Mouse (Mus musculus): Measurements from ENCODE around the gene Mcoln2. TPM values are rescaled to one million over a fixed set of nuclear protein-coding genes. Genes with fewer than 3 reads are reported as not detected.
A peak's percentile ranks its signal among the peaks of the same experiment; 100 is the strongest.

Gene Mcoln2
- polyA plus RNA-seq, 1 experiment from 2014 or later, result 0.51 TPM

DNA sequence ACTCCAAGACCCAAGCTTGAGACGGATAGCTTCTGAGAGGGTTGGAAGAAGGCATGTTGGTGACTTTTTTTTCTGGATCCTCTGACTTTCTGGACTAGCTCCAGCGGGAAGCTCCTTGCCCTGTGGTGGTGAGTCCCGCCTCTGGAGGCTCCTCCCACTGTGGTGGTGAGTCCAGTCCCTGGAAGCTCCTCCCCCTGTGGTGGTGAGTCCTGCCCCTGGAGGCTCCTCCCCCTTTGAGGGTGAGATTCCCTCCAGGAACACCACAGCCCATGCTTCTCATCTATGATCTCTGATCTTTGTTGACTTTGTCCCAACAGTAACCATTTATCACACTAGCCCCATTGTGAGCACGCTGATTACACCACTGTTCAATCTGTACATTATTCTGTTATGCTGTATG lies 12.6 kb downstream of the Mcoln2 start:
- Histone ChIP-seq H3K9ac (no peak overlapping the region), H3K27ac (no peak overlapping the region), H3K9me3 (0 out of 2 replicates have a peak, but pooled peaks cover 4% of the 10 kb centered on the region), H3K4me3 (no peak overlapping the region), H3K27me3 (peaks cover 21% of the 10 kb centered on the region), H3K4me1 (no peaks in the 10 kb centered on the region), H3K36me3 (no peaks in the 10 kb centered on the region), H3K4me2 (no peak overlapping the region)
- ATAC-seq (ENCODE audit: insufficient number of reproducible peaks, insufficient read depth, low FRiP score, low TSS enrichment, low read depth), result no peak
- 77% methylated on average over 4 of the region's 4 CpGs for WGBS

DNA sequence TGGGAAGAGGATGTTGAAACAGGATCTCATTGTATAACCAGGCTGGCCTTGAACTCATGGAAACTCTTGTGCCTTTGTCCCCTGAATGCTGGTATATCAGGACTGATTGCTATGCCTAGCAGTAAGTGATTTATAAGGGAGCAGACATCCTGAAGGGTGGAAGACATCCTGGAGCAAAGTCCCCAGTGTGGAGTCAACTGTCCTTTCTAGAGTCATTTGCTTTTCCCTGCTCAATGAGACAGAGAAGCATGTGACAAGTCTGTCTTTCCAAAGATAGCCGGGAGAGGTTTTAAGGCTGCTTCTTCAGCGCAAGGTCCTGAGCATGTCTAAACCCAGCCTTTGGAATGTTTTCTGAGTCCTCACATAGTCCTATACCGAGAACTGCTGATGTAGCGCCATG lies 19.7 kb downstream of the Mcoln2 start:
- Histone ChIP-seq H3K9ac (no peak overlapping the region), H3K4me1 (no peaks in the 10 kb centered on the region), H3K9me3 (no peaks in the 10 kb centered on the region), H3K4me3 (no peak overlapping the region), H3K27me3 (no peaks in the 10 kb centered on the region), H3K4me2 (no peak overlapping the region), H3K27ac (no peak overlapping the region), H3K36me3 (no peaks in the 10 kb centered on the region)
- 84% methylated on average over 4 of the region's 4 CpGs for WGBS
- ATAC-seq (ENCODE audit: insufficient number of reproducible peaks, insufficient read depth, low FRiP score, low TSS enrichment, low read depth), result no peak

DNA sequence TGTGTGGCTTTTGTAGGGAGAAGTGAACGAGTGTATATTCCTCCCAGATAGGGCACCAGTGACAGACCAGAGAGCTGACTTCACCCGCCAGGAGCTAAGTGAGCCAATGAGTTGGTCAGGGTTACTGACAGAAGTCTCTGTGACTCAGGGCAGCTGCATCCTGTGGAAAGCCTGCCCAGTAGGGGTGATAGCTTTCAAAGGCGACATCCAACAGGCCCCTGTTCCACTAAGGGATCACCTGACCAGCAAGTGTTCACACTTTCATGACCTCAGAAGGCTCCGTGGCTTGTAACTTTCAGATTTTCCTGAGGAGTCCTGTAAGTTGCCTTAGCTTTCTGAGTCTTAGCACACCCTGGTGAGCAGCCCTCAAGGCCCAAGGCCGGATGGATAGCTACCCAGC lies 23.4 kb downstream of the Mcoln2 start:
- H3K4me2 ChIP-seq, result no peak overlapping the region
- H3K36me3 ChIP-seq, result no peaks in the 10 kb centered on the region
- no peak overlapping the region for H3K27ac ChIP-seq
- H3K4me3 ChIP-seq, result no peak overlapping the region
- H3K4me1 ChIP-seq, result no peaks in the 10 kb centered on the region
- no peak overlapping the region for H3K9ac ChIP-seq
- no peaks in the 10 kb centered on the region for H3K9me3 ChIP-seq
- 80% methylated on average over 5 of the region's 5 CpGs for WGBS
- ATAC-seq (ENCODE audit: insufficient number of reproducible peaks, insufficient read depth, low FRiP score, low TSS enrichment, low read depth), result no peak
- no peaks in the 10 kb centered on the region for H3K27me3 ChIP-seq

DNA sequence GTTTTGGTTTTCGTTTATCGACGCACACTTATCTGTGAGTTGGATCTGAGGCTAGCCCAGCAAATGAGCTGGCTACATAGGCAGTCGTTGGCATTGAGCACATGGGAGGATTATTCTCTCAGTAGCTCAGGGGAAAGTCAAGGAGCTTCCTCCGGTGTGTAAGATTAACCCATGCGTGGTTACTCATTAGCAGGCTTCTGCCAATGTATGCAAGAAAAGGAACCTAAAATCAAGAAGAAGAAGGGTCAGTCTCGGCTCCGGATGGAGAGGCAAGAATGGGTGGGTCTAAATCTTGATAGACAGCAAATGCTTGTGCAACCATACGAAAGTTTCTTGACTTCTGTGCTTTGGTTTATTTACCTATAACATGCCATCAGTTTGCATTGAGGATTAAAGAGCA lies 24.6 kb downstream of the Mcoln2 start:
- no peak overlapping the region for H3K4me3 ChIP-seq
- ATAC-seq (ENCODE audit: insufficient number of reproducible peaks, insufficient read depth, low FRiP score, low TSS enrichment, low read depth), result no peak
- H3K27me3 ChIP-seq, result no peaks in the 10 kb centered on the region
- no peak overlapping the region for H3K4me2 ChIP-seq
- no peaks in the 10 kb centered on the region for H3K36me3 ChIP-seq
- H3K4me1 ChIP-seq, result no peaks in the 10 kb centered on the region
- WGBS, result 85% methylated on average over 9 of the region's 9 CpGs
- no peaks in the 10 kb centered on the region for H3K9me3 ChIP-seq
- H3K27ac ChIP-seq, result no peak overlapping the region
- H3K9ac ChIP-seq, result no peak overlapping the region

DNA sequence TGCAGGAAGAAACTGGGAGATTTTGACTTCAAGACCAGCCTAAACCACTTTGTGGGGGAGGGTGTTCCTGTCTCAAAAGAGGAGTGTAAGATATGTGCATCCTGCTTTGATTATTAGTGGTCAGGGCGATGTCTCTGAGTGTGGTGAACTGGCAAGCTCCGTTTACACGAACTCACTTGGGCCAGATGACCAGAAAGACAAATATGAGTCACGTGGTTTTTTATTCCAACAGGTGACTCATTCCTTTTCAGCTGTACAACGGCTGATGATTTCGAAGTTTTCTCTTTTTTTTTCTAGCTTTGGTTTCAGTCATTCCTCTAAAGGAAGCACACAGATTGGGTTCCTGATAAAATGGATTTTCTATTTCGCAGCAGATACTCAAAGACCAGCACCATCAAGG lies 27.7 kb downstream of the Mcoln2 start:
- no peak for ATAC-seq (ENCODE audit: insufficient number of reproducible peaks, insufficient read depth, low FRiP score, low TSS enrichment, low read depth)
- H3K4me2 ChIP-seq, result peak overlapping the region; percentile 59
- no peak overlapping the region for H3K27ac ChIP-seq

DNA sequence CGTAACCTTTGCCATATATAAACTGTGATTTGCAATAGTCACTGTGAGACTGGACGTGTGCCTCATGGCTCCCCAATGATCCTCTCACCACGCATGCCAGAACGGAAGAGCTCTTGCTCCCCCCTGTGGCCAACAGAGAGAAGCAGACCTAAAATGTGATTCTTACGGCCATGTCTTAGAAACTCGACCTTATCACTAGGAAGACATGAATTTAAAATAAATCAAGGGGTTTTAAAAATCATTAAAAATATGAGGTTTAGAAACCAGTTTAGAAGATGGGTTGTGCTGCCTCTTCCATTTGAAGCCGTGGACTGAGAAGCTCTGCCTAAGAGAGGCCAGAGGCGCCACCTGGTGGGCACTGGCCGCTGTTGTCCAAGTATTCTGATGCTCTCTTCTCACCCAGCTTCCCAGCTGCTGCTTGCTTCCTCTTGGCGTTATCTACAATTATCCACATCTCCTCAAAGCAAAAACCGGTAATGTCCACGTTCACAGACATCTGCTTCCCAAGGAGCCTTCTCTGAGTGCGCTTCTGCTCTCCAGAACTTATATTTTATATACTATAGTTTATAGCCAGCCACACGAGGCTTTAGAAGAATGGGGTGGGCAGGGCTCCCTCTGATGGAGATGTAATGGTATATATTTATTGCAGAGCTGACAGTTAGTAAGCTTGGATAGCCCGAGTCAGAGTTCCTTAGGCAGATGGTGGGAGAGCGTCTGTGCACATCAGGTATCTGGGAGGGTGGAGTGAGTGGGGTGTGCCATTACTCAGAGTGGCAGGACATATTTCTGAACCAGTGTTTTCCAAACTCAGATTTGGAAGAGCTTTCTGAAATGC lies 28.3 kb downstream of the Mcoln2 start:
- ATAC-seq (ENCODE audit: insufficient number of reproducible peaks, insufficient read depth, low FRiP score, low TSS enrichment, low read depth), result no peak
- Histone ChIP-seq H3K4me2 (peak overlapping the region; percentile 59), H3K9me3 (no peaks in the 10 kb centered on the region), H3K4me3 (peak overlapping the region; percentile 27), H3K9ac (no peak overlapping the region; the same call in 1 of the 2 replicates), H3K36me3 (no peaks in the 10 kb centered on the region), H3K27ac (no peak overlapping the region), H3K27me3 (no peaks in the 10 kb centered on the region), H3K4me1 (no peaks in the 10 kb centered on the region)
- WGBS, result 4% methylated on average over 16 of the region's 16 CpGs

More for the DNA sequence above, 27.7 kb downstream of the Mcoln2 start:
- no peaks in the 10 kb centered on the region for H3K27me3 ChIP-seq
- 73% methylated on average over 7 of the region's 7 CpGs for WGBS
- no peaks in the 10 kb centered on the region for H3K9me3 ChIP-seq
- no peak overlapping the region for H3K9ac ChIP-seq
- H3K4me1 ChIP-seq, result no peaks in the 10 kb centered on the region
- no peak overlapping the region for H3K4me3 ChIP-seq
- no peaks in the 10 kb centered on the region for H3K36me3 ChIP-seq

DNA sequence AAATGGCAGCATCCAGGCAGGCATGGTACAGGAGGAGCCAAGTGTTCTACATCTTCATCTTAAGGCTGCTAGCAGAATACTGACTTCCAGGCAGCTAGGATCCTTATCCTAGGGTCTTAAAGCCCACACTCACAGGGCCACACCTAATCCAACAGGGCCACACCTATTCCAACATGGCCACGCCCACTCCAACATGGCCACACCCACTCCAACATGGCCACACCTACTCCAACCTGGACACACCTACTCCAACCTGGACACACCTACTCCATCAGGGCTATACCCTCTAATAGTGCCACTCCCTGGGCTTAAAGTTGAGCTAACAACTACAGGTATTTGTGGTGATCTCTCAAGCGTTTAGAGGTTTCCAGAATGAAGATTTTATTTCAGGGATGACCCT lies 30.7 kb downstream of the Mcoln2 start:
- H3K4me1 ChIP-seq, result no peaks in the 10 kb centered on the region
- no peak for ATAC-seq (ENCODE audit: insufficient number of reproducible peaks, insufficient read depth, low FRiP score, low TSS enrichment, low read depth)
- H3K9ac ChIP-seq, result no peak overlapping the region
- no peaks in the 10 kb centered on the region for H3K9me3 ChIP-seq
- no peak overlapping the region for H3K27ac ChIP-seq
- 0 out of 2 replicates have a peak, but pooled peaks cover 10% of the 10 kb centered on the region for H3K27me3 ChIP-seq
- no peak overlapping the region for H3K4me3 ChIP-seq
- no peaks in the 10 kb centered on the region for H3K36me3 ChIP-seq
- H3K4me2 ChIP-seq, result no peak overlapping the region
- WGBS, result 33% methylated on average over 2 of the region's 2 CpGs

DNA sequence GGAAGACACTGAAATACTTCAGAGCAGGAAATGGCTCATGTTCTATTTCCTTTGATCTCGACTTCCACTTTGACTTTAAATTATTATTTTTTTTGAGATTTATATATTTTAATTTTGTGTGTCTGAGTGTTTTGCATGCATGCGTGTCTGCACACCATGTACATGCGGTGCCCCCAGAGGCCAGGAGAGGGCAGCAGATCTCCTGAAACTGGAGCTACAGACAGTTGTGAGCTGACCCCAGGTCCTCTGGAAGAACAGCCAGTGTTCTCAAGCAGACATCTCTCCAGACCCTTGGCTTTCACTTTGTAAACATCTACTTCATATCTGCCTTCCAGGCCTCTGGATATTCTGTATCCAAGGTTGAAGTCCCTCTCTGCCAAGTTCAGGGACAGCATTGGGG lies 31.4 kb downstream of the Mcoln2 start:
- Histone ChIP-seq H3K27me3 (peaks cover 13% of the 10 kb centered on the region; the same call in 1 of the 2 replicates), H3K9ac (no peak overlapping the region), H3K9me3 (no peaks in the 10 kb centered on the region), H3K4me3 (no peak overlapping the region), H3K4me1 (no peaks in the 10 kb centered on the region), H3K4me2 (no peak overlapping the region), H3K27ac (no peak overlapping the region), H3K36me3 (no peaks in the 10 kb centered on the region)
- no peak for ATAC-seq (ENCODE audit: insufficient number of reproducible peaks, insufficient read depth, low FRiP score, low TSS enrichment, low read depth)
- WGBS, result 33% methylated on average over 3 of the region's 3 CpGs

DNA sequence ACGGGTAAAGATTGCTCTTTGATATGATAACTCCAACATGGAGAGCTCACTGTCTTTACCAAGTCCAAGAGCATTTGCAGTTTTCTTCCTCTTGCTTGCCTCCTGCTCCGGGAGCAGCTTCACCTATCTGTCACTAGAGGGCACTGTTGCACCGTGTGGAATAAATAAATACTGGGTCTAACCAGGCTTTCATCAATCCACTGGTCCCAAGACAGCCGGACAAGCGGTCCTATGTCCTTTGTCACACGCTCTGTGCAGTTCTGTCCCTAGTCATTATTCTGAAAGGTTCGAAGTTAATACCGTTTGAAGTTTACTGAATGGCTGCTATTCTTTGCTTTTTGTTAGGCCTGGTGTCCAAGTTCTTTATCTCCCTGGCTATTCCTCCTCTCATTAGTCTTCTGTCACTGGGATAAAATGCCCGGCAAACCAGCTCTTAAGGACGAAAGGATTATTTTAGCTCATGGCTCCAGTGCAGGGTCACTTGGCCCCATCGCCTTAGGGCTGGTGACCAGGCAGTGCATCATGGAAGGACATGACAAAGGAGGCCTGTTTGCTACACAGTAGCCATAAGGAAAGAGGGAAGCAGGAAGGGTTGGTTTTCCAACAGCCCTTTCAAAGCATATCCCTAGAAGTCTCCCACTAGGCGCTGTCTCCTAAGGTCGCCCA lies 35.5 kb downstream of the Mcoln2 start:
- Histone ChIP-seq H3K9ac (no peak overlapping the region), H3K4me3 (no peak overlapping the region), H3K36me3 (no peaks in the 10 kb centered on the region), H3K27me3 (peaks cover 13% of the 10 kb centered on the region; the same call in 1 of the 2 replicates), H3K4me1 (no peaks in the 10 kb centered on the region), H3K4me2 (no peak overlapping the region), H3K9me3 (peaks cover 4% of the 10 kb centered on the region; the same call in 1 of the 2 replicates), H3K27ac (no peak overlapping the region)
- WGBS, result 20% methylated on average over 13 of the region's 13 CpGs
- ATAC-seq (ENCODE audit: insufficient number of reproducible peaks, insufficient read depth, low FRiP score, low TSS enrichment, low read depth), result no peak

DNA sequence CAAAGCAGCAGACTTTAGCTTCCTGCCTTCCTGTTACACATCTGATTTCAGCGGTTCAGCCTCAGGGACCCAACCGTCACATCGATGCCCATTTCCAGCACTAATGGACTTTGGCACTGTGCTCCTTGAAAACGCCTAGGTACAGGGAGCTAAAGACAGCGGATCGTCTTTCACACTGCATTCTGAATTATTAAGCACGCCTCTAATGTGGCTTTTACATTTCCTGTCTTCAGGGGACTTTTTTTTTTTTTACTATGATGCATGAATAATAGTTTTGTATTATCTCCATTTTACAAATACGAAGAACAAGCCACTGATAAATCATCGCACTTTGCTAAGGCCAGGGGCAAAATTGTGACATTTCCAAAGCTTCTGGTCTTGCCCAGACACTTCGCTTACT lies 36.4 kb downstream of the Mcoln2 start:
- no peak overlapping the region for H3K9ac ChIP-seq
- ATAC-seq (ENCODE audit: insufficient number of reproducible peaks, insufficient read depth, low FRiP score, low TSS enrichment, low read depth), result no peak
- no peak overlapping the region for H3K4me3 ChIP-seq
- peaks cover 4% of the 10 kb centered on the region; the same call in 1 of the 2 replicates for H3K9me3 ChIP-seq
- H3K36me3 ChIP-seq, result no peaks in the 10 kb centered on the region
- no peaks in the 10 kb centered on the region for H3K4me1 ChIP-seq
- H3K4me2 ChIP-seq, result no peak overlapping the region
- H3K27ac ChIP-seq, result no peak overlapping the region
- WGBS, result 62% methylated on average over 10 of the region's 10 CpGs
- peaks cover 13% of the 10 kb centered on the region; the same call in 1 of the 2 replicates for H3K27me3 ChIP-seq

DNA sequence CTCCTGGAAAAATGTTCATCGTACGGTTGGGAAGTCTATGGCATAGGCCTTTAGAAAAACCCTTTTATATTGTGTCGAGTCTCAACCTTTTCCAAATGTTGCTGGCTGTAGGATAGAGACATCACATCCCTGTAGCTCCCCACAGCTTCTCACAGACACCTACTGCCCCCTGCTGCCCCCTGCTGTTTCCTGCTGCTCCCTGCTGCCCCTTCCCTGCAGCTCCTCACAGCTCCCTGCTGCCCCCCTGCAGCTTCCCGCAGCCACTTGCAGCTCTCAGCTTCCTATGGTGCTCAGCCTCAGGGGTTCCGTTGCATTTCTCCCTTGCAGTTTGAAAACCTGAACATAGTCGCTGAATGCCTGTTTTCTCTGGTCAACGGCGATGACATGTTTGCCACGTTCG lies 40.3 kb downstream of the Mcoln2 start:
- Histone ChIP-seq H3K27ac (no peak overlapping the region), H3K36me3 (no peaks in the 10 kb centered on the region), H3K9ac (no peak overlapping the region), H3K27me3 (peaks cover 4% of the 10 kb centered on the region; the same call in 1 of the 2 replicates), H3K4me2 (no peak overlapping the region), H3K4me3 (no peak overlapping the region), H3K4me1 (no peaks in the 10 kb centered on the region), H3K9me3 (peaks cover 4% of the 10 kb centered on the region; the same call in 1 of the 2 replicates)
- ATAC-seq (ENCODE audit: insufficient number of reproducible peaks, insufficient read depth, low FRiP score, low TSS enrichment, low read depth), result no peak
- WGBS, result 65% methylated on average over 10 of the region's 10 CpGs

DNA sequence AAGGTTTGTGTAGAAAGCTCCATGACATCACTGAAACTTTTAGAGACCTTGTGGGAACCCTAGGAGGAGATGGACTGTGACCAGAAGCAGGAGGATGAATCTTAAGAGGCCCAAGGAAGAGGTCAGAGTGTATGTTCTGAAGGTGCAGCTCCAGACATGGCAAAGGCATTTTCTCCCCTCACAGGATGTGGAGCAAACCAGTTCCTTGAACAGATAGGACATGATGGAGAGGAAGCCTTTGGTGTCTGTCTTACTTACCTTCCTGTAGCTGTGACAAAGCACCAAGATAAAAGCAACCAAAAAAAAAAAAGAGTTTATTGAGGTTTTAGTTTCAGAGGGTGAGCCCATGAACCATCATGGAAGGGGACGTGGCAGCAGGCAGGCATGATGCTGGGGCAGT lies 42.9 kb downstream of the Mcoln2 start:
- H3K4me1 ChIP-seq, result no peaks in the 10 kb centered on the region
- ATAC-seq (ENCODE audit: insufficient number of reproducible peaks, insufficient read depth, low FRiP score, low TSS enrichment, low read depth), result no peak
- no peak overlapping the region for H3K4me3 ChIP-seq
- H3K27me3 ChIP-seq, result no peaks in the 10 kb centered on the region
- no peak overlapping the region for H3K4me2 ChIP-seq
- H3K9ac ChIP-seq, result no peak overlapping the region
- peaks cover 1% of the 10 kb centered on the region; the same call in 1 of the 2 replicates for H3K9me3 ChIP-seq
- no peaks in the 10 kb centered on the region for H3K36me3 ChIP-seq
- WGBS, result 85% methylated on average over 1 of the region's 1 CpGs
- no peak overlapping the region for H3K27ac ChIP-seq
